Mouse (Mus musculus) E14TG2a.4 (cell line): ENCODE measurements around the gene Map4.
A peak's percentile ranks its signal among the peaks of the same experiment; 100 is the strongest.

Experiments used
- CTCF ChIP-seq: conservative IDR thresholded peaks from 2 replicates; pipeline ENCODE4 v1.5.1; 2014; ENCODE audit warnings: low read length
- NANOG ChIP-seq: IDR thresholded peaks from 2 replicates; pipeline ENCODE4 v1.6.1; 2014; ENCODE audit warnings: borderline replicate concordance, low read length, mixed read lengths
- POU5F1 ChIP-seq: IDR thresholded peaks from 2 replicates; pipeline ENCODE4 v1.6.1; 2014; ENCODE audit warnings: low read length, borderline replicate concordance

DNA sequence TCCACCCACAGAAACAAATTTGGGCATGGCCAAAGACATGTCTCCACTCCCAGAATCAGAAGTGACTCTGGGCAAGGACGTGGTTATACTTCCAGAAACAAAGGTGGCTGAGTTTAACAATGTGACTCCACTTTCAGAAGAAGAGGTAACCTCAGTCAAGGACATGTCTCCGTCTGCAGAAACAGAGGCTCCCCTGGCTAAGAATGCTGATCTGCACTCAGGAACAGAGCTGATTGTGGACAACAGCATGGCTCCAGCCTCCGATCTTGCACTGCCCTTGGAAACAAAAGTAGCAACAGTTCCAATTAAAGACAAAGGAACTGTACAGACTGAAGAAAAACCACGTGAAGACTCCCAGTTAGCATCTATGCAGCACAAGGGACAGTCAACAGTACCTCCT lies 103.8 kb downstream of the Map4 start:
- TF ChIP-seq CTCF (no peak), NANOG (peak; percentile 25; the same call in 1 of the 2 replicates), POU5F1 (no peak)
